Mouse (Mus musculus): Measurements from ENCODE around the gene Zfp276. TPM values are rescaled to one million over a fixed set of nuclear protein-coding genes. Genes with fewer than 3 reads are reported as not detected.
"Not testable (repeated sequence)": the region's sequence is repeated elsewhere in the genome, so short reads cannot be mapped to it uniquely, and the experiment has no call there.

The Zfp276 gene
- polyA plus RNA-seq, 1 experiment from 2014 or later, result 25.4 TPM

DNA sequence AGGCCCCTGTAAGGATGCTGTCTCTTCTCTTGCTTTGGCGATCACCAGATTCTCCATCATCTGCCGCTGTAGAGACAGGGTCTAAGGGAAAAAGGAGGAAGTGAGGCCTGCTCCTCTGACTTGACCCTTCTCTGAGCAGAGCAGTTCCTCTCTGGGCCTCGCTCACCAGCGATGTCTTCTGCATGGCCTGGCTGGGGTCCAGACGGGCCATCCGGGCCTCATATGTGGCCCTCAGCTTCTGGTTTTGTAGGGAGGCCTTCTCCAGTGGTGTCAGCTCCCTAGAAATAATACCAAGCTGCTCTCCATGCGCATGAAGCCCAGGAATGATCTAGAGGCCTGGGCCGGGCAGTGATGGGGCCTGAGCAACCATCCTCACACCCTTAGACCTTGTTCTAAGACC is 5.4 kb upstream of the Zfp276 start:
- Histone ChIP-seq H3K27me3 (no peaks in the 10 kb centered on the region), H3K27ac (no peak overlapping the region), H3K4me1 (peaks cover 15% of the 10 kb centered on the region), H3K36me3 (peaks cover 85% of the 10 kb centered on the region), H3K4me2 (no peak overlapping the region), H3K9me3 (no peaks in the 10 kb centered on the region), H3K9ac (no peak overlapping the region), H3K4me3 (no peak overlapping the region)
- 88% methylated on average over 8 of the region's 8 CpGs for WGBS
- no peak for ATAC-seq (ENCODE audit: insufficient number of reproducible peaks, low FRiP score, low TSS enrichment, low read depth)

DNA sequence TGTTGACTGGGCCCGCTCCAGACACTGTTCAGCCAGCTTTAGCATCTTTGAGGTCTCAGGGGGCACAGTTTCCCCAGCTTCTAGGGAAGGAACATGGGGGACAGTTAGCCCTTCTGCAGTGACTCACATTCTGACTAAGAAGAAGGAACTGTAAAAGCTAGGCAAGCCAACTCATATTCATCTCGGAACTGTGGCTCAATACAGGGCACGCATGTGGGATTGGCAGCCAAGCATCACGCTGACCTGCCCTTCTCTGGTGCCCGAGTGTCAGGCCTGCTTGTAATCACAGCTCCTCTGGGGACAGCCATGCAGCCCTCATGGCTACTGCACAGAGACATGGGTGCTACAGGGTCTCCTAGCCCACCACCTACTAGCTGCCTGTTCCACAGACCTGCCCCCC is 3.1 kb upstream of the Zfp276 start:
- H3K27ac ChIP-seq, result no peak overlapping the region
- no peak overlapping the region for H3K9ac ChIP-seq
- no peaks in the 10 kb centered on the region for H3K9me3 ChIP-seq
- peaks cover 64% of the 10 kb centered on the region for H3K36me3 ChIP-seq
- no peak for ATAC-seq (ENCODE audit: insufficient number of reproducible peaks, low FRiP score, low TSS enrichment, low read depth)
- no peak overlapping the region for H3K4me2 ChIP-seq
- peaks cover 29% of the 10 kb centered on the region for H3K4me1 ChIP-seq
- 96% methylated on average over 5 of the region's 5 CpGs for WGBS
- no peak overlapping the region for H3K4me3 ChIP-seq
- H3K27me3 ChIP-seq, result no peaks in the 10 kb centered on the region

DNA sequence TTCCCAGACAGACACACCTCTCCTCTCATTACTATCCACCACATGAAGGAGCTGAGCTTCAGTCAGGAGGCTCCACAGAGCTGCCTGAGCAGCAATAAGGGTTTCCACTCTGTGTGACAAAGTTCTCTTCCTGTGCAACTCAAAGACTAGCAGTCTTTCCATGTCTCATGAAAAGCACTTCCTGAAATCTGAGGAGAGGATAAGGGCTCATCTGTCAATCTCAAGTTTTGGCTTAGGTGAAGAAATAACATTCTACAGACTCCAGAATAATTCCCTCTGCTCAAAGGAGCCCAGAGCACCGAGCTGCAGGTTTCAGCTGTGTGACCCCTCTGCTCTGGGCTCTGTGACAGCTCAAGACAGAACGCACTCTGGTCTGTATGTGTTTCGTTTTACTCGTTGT is 1.1 kb upstream of the Zfp276 start:
- Histone ChIP-seq H3K9me3 (no peaks in the 10 kb centered on the region), H3K36me3 (peaks cover 64% of the 10 kb centered on the region), H3K4me1 (peaks cover 35% of the 10 kb centered on the region), H3K9ac (peak overlapping the region; percentile 98; the same call in 1 of the 2 replicates), H3K4me3 (peak overlapping the region; percentile 94), H3K27ac (peak overlapping the region; percentile 90), H3K27me3 (no peaks in the 10 kb centered on the region), H3K4me2 (peak overlapping the region; percentile 92)
- WGBS, result 41% methylated on average over 4 of the region's 4 CpGs
- ATAC-seq (ENCODE audit: insufficient number of reproducible peaks, low FRiP score, low TSS enrichment, low read depth), result no peak

DNA sequence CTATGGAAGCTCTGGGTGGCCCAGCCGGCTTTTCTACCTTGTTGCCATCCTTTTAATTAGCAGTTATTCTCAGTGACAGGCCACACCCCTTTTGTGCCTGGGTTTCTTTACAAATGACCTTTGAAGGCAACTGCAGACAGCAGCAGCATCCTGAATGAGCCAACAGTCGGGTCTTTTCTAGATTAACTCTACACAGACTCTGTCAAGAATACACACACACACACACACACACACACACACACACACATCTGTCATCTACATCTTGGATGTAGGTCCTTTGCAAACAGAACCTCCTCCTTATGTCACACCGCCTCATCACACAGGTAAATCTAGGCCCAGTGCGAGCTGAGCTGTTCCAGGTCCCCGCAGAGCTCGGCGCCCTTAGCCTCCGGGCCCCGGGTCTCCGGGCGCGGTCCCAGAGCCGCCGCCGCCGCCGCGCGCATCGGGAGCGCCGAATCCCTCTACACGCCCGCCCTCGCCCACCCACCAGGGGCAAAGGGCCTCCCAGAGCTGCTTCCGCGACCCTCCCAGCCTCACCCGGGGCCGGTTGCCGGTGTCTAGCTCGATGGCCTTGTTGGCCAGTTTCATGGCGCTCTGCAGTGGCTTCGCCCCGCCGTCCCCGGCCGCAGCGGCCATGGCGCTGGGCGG is 420 bp upstream of the Zfp276 start:
- peak overlapping the region; percentile 92 for H3K4me2 ChIP-seq
- H3K27ac ChIP-seq, result peak overlapping the region; percentile 90
- no peaks in the 10 kb centered on the region for H3K27me3 ChIP-seq
- under 1% methylated on average over 40 of the region's 40 CpGs for WGBS
- H3K9ac ChIP-seq, result peak overlapping the region; percentile 98
- H3K36me3 ChIP-seq, result peaks cover 64% of the 10 kb centered on the region
- peak; percentile 28; the same call in 1 of the 2 replicates for ATAC-seq (ENCODE audit: insufficient number of reproducible peaks, low FRiP score, low TSS enrichment, low read depth)
- H3K9me3 ChIP-seq, result no peaks in the 10 kb centered on the region
- peaks cover 35% of the 10 kb centered on the region for H3K4me1 ChIP-seq
- peak overlapping the region; percentile 94 for H3K4me3 ChIP-seq

DNA sequence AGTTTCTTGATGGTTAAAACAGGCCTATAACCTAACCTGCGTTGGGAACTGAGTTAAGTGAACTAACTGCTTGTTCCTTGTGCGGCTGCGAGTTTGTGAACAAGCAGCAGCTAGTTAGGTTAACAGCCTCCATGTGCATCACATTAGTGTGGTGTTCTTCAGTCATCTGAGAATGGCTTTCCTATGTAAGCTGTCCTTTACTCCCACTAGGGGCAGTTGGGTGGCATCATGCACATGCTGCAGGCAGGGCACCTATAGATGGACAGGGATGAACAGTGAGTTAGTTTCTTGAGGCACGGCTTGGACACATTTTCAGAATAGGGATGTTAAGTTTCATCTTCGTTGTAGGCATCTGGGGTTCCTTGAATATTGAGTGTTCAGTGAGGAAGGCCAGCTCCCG is 1.2 kb downstream of the Zfp276 start:
- Histone ChIP-seq H3K4me2 (peak overlapping the region; percentile 92), H3K4me1 (peaks cover 35% of the 10 kb centered on the region), H3K9me3 (no peaks in the 10 kb centered on the region), H3K27me3 (no peaks in the 10 kb centered on the region), H3K27ac (no peak overlapping the region), H3K36me3 (peaks cover 67% of the 10 kb centered on the region), H3K4me3 (peak overlapping the region; percentile 94), H3K9ac (peak overlapping the region; percentile 98; the same call in 1 of the 2 replicates)
- 57% methylated on average over 6 of the region's 6 CpGs for WGBS
- ATAC-seq (ENCODE audit: insufficient number of reproducible peaks, low FRiP score, low TSS enrichment, low read depth), result no peak

DNA sequence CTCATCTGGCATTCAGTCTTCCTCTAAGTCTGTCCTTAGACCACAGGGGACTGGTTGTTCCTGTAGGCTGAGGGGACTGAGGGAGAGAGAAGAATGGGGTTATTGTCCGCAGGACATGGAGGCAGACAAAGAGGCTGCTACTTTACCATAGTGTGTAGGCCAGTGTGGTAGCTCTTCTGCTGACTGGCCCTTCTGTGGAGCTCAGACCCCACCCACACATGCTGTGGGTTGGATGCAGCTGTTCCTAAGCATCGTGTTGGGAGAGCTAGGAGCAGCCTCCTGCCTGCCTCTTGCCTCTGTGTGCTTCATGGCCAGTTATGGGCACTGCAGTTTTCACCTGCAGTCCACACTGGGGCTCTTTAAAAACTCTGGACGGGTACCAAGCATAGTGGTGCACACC is 3.1 kb downstream of the Zfp276 start:
- H3K9me3 ChIP-seq, result no peaks in the 10 kb centered on the region
- H3K4me3 ChIP-seq, result no peak overlapping the region
- no peak overlapping the region for H3K27ac ChIP-seq
- 77% methylated on average over 3 of the region's 3 CpGs for WGBS
- peaks cover 31% of the 10 kb centered on the region for H3K4me1 ChIP-seq
- H3K4me2 ChIP-seq, result no peak overlapping the region
- no peak for ATAC-seq (ENCODE audit: insufficient number of reproducible peaks, low FRiP score, low TSS enrichment, low read depth)
- no peak overlapping the region for H3K9ac ChIP-seq
- no peaks in the 10 kb centered on the region for H3K27me3 ChIP-seq
- peaks cover 61% of the 10 kb centered on the region for H3K36me3 ChIP-seq

DNA sequence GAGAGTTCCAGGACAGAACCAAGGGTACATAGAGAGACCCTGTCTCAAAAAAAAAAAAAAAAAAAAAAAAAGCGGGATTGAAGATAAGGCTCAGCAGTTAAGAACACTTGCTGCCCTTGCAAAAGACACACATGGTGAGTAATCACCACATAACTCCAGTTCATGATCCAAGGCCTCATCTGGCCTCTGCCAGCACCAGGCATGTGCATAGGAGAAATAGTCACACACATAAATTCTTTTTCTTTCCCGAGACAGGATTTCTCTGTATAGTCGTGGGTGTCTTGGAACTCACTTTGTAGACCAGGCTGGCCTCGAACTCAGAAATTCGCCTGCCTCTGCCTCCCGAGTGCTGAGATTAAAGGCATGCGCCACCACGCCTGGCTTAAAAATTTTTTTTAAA is 3.6 kb downstream of the Zfp276 start:
- H3K9ac ChIP-seq; H3K27me3 ChIP-seq; H3K4me2 ChIP-seq; H3K4me3 ChIP-seq; ATAC-seq (ENCODE audit: insufficient number of reproducible peaks, low FRiP score, low TSS enrichment, low read depth); H3K27ac ChIP-seq; H3K9me3 ChIP-seq: not testable (repeated sequence)
- Histone ChIP-seq H3K4me1 (peaks cover 28% of the 10 kb centered on the region), H3K36me3 (peaks cover 61% of the 10 kb centered on the region)
- 88% methylated on average over 8 of the region's 8 CpGs for WGBS

DNA sequence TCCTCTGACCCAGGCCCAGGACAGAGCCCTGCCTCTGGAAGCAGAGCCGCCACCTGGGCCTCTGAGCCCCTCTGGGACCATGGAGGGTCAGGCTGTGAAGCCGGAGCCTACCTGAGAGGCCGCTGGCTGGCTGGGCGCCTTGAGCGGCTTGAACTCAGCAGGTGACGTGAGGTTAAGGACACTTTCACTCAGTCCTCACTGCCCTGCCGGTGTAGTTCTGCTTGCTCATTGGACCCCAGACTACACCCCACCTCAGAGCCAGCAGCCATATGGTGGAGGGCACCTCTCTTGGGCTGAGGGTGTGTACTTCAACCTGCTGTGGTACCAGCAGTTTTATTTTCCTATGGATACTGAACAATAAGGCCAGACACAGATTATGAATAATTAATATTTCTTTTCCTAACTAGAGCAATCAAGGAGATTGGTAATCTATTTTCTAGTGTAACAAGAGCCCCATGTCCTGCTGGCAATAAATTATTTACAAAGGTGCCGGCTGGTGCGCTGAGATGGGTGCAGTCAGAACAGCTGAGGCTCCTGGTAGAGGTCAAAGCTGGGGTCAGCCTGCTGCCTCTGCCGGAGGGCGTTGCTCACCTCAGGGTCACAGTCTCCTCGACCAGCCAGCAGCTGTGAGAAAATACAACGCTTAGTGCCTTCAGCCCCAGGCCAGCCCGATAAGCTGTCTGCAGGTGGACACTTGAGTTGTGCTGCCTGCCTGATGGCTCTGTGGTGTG is 14.1 kb downstream of the Zfp276 start:
- WGBS, result 80% methylated on average over 14 of the region's 14 CpGs
- no peak overlapping the region for H3K9ac ChIP-seq
- H3K4me1 ChIP-seq, result no peaks in the 10 kb centered on the region
- H3K27ac ChIP-seq, result no peak overlapping the region
- no peak overlapping the region for H3K4me3 ChIP-seq
- no peaks in the 10 kb centered on the region for H3K9me3 ChIP-seq
- peaks cover 70% of the 10 kb centered on the region for H3K36me3 ChIP-seq
- no peak for ATAC-seq (ENCODE audit: insufficient number of reproducible peaks, low FRiP score, low TSS enrichment, low read depth)
- no peaks in the 10 kb centered on the region for H3K27me3 ChIP-seq
- H3K4me2 ChIP-seq, result no peak overlapping the region

DNA sequence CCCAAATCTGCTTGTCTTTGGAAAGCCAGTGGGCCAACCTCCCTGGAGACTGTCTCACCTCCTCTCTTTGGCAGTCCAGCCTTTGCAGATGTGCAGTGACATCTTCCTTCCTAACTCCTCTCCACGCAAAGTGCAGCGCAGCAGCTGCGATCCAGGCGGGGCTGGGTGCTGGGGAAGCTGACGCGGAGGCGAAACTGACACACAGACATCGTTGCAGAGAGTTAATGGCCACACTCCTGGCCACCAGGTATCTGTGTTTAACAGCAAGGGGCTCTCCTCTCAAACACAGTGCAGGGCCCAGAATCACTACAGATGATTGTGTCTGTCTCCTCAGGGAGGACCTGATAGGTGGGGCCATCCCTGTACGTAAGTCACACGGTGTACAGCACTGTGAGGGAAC is 17.2 kb downstream of the Zfp276 start:
- H3K36me3 ChIP-seq, result peaks cover 43% of the 10 kb centered on the region

DNA sequence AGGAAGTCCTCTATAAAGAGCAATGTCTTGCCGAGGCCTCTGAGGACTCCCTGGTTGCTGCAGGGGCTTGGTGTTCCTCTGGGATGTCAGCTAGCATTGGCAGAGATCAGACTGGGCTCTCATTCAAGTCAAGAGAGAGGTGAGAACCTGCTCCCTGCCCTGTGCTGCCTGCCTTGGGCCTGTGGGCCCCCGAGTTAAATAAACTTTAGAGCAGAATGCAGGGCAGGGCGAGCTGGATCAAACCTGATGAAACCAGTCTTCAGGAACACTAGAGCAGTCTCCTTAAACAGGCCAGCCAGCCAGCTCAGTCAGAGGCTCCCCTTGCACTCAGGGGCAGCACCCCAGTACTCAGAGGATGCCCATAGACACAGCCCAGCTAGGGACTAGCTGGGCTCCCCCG is 17.9 kb downstream of the Zfp276 start:
- no peak for ATAC-seq (ENCODE audit: insufficient number of reproducible peaks, low FRiP score, low TSS enrichment, low read depth)
- H3K4me3 ChIP-seq, result no peak overlapping the region
- H3K27me3 ChIP-seq, result no peaks in the 10 kb centered on the region
- no peak overlapping the region for H3K4me2 ChIP-seq
- no peak overlapping the region for H3K9ac ChIP-seq
- H3K4me1 ChIP-seq, result no peaks in the 10 kb centered on the region
- H3K27ac ChIP-seq, result no peak overlapping the region
- peaks cover 36% of the 10 kb centered on the region for H3K36me3 ChIP-seq
- 79% methylated on average over 4 of the region's 4 CpGs for WGBS
- no peaks in the 10 kb centered on the region for H3K9me3 ChIP-seq

More for the DNA sequence above, 17.2 kb downstream of the Zfp276 start:
- Histone ChIP-seq H3K9ac (no peak overlapping the region), H3K27me3 (no peaks in the 10 kb centered on the region), H3K4me3 (no peak overlapping the region), H3K27ac (no peak overlapping the region), H3K9me3 (no peaks in the 10 kb centered on the region), H3K4me1 (no peaks in the 10 kb centered on the region), H3K4me2 (no peak overlapping the region)
- WGBS, result 83% methylated on average over 10 of the region's 10 CpGs
- ATAC-seq (ENCODE audit: insufficient number of reproducible peaks, low FRiP score, low TSS enrichment, low read depth), result no peak

DNA sequence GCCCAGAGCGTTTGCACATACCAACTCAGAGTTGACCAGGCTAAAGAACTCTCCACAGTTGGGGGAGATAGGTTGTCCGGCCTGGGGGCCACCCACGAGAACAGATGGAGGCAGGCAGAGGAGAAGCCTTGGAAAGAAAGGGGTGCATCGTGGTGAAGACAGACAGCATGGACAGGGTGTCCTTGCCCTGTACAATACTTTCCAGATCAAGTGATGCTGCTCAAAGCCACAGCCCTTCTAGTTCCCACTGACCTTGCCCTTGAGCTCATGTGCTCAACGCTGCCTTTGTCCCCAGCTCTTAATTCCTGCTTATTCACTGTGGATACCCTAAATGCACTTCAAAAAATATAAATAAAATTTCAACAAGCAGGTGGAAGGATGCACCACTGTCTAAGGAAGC is 20.5 kb downstream of the Zfp276 start:
- 88% methylated on average over 5 of the region's 5 CpGs for WGBS
- H3K27me3 ChIP-seq, result no peaks in the 10 kb centered on the region
- no peaks in the 10 kb centered on the region for H3K4me1 ChIP-seq
- no peak overlapping the region for H3K27ac ChIP-seq
- no peak overlapping the region for H3K4me3 ChIP-seq
- no peak overlapping the region for H3K4me2 ChIP-seq
- peaks cover 10% of the 10 kb centered on the region for H3K36me3 ChIP-seq
- H3K9me3 ChIP-seq, result no peaks in the 10 kb centered on the region
- no peak for ATAC-seq (ENCODE audit: insufficient number of reproducible peaks, low FRiP score, low TSS enrichment, low read depth)
- H3K9ac ChIP-seq, result no peak overlapping the region

DNA sequence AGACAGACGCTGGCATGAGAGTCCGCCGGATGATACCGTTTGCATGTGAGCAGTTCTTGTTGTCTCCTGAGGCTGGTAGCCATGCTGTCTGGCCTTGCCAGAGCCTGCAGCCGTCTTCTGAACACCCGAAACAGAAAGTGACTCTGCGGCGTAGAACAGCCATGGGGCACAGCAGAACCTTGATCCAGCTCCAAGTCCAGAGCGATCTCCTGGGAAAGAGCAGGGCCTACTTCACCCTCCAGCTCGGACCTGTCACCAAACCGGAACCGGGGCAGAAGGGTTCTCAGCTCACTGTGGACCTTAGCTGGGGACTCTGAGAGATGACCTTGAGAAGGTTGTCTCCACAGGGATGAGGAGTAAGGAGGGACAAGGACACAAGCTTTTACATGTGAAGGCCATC is 21.1 kb downstream of the Zfp276 start:
- no peak for ATAC-seq (ENCODE audit: insufficient number of reproducible peaks, low FRiP score, low TSS enrichment, low read depth)
- Histone ChIP-seq H3K4me2 (no peak overlapping the region), H3K4me1 (no peaks in the 10 kb centered on the region), H3K27ac (no peak overlapping the region), H3K9me3 (no peaks in the 10 kb centered on the region), H3K9ac (no peak overlapping the region), H3K27me3 (no peaks in the 10 kb centered on the region), H3K4me3 (no peak overlapping the region), H3K36me3 (peaks cover 4% of the 10 kb centered on the region; the same call in 1 of the 2 replicates)
- 91% methylated on average over 12 of the region's 12 CpGs for WGBS

All from limb, embryonic 15.5 days (tissue).